Mouse (Mus musculus) ES-Bruce4 (cell line): ENCODE data around the gene Ptpn1.

Experiments used
- CTCF ChIP-seq: IDR thresholded peaks from one replicate; pipeline ENCODE4 v1.8.1; 2011; ENCODE audit warnings: low read depth, low read length
- POLR2A ChIP-seq: IDR thresholded peaks from one replicate; pipeline ENCODE4 v1.8.1; 2011; ENCODE audit warnings: low read length; ENCODE audit not compliant: insufficient read depth

DNA sequence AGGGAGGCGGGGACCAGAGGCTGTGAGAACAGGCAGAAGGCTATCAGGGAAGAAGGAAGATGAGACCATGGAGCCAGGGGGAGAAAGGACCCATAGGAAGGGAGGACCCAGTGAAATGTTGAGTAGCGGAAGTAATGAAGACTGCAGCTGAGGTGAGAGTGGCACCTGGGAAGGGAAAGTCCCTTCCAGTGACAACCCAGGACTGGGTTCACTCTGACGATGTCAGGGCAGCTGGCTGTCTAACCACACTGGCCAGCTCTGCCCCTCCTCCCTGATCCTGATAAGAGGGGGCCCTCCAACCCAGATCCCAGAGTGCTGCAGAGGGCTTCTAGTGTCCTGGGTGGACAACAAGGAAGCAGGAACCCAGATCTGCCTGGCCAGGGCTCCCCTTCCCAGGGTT is 65.7 kb downstream of the Ptpn1 start:
- TF ChIP-seq CTCF (no peak), POLR2A (no peak)
